ENCODE assay signal across 8 mouse cellular contexts in the genomic region with DNA sequence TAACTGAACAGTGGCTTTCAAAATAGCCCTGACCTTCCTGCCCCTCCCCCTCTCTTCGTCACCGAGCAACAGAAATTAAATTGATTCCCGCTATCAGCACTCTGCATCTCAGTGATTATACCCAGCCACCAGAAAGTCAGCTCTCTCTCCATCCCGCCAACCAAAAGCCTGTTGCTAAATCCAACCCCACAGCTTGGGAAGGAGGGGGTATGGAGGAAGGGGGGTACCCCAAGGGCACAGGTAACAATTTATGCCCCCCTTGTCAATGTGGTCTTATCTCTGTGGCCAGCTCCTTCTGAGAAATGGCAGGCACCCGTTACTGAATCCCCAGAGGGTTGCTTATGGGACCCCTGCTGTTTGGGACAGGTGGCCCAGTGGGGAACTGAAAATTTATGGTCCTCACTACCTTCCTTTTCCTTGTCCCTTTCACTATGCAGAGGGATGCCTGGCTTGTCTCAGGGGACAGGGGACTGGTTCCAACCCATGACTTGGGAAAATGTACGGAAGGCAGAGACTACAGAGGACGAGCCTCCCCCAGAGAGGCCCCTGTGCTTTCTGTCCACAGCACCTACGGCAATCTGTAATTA.
DNase-seq lines count a peak whose midpoint lies in the region; TF ChIP-seq lines count a peak whose summit lies in the region.

No protein-coding gene starts in this region.

- 17% methylated on average over 8 of the region's 8 CpGs for WGBS in heart, embryonic 10.5 days
- WGBS in hindbrain, embryonic 10.5 days = 53% methylated on average over 8 of the region's 8 CpGs
- WGBS in midbrain, embryonic 10.5 days = 74% methylated on average over 8 of the region's 8 CpGs

- no peak for TF ChIP-seq POLR2A in ES-Bruce4 (IDR thresholded peaks at IDR 0.05; ENCODE audit: insufficient read depth, low read length)

- peaks cover 98% of the 10 kb centered on the region for H3K4me1 ChIP-seq in heart, embryonic 10.5 days
- peaks cover 17% of the 10 kb centered on the region for H3K4me1 ChIP-seq in ES-Bruce4 (ENCODE audit: control insufficient read depth, insufficient read depth, low read length)
- peaks cover 99% of the 10 kb centered on the region for H3K4me1 ChIP-seq in hindbrain, embryonic 10.5 days (replicated peaks)
- H3K4me1 ChIP-seq in midbrain, embryonic 10.5 days = peaks cover 98% of the 10 kb centered on the region

- H3K4me3 ChIP-seq in heart, embryonic 10.5 days = no peak overlapping the region
- H3K4me3 ChIP-seq in ES-Bruce4 (ENCODE audit: low read depth, low read length) = no peak overlapping the region
- no peak overlapping the region for H3K4me3 ChIP-seq in hindbrain, embryonic 10.5 days
- H3K4me3 ChIP-seq in midbrain, embryonic 10.5 days = no peak overlapping the region

- no peak for TF ChIP-seq EP300 in ES-Bruce4 (IDR thresholded peaks at IDR 0.05; ENCODE audit: insufficient read depth, low read depth, low read length)

- H3K27me3 ChIP-seq in heart, embryonic 10.5 days (ENCODE audit: insufficient read depth, poor library complexity, severe bottlenecking) = no peaks in the 10 kb centered on the region
- no peaks in the 10 kb centered on the region for H3K27me3 ChIP-seq in ES-Bruce4 (ENCODE audit: control insufficient read depth, insufficient read depth, low read length, poor library complexity, severe bottlenecking)
- no peaks in the 10 kb centered on the region for H3K27me3 ChIP-seq in hindbrain, embryonic 10.5 days (ENCODE audit: insufficient read depth, poor library complexity, severe bottlenecking)
- no peaks in the 10 kb centered on the region for H3K27me3 ChIP-seq in midbrain, embryonic 10.5 days (ENCODE audit: low read depth, poor library complexity, severe bottlenecking)

- H3K9ac ChIP-seq in ES-Bruce4 (ENCODE audit: low read depth, poor library complexity, severe bottlenecking) = no peak overlapping the region

- H3K27ac ChIP-seq in heart, embryonic 10.5 days = peak overlapping the region; percentile 85
- peak overlapping the region; percentile 8; the same call in 1 of the 2 replicates for H3K27ac ChIP-seq in ES-Bruce4 (ENCODE audit: insufficient read depth, low read length)
- peak overlapping the region; percentile 82 for H3K27ac ChIP-seq in hindbrain, embryonic 10.5 days
- peak overlapping the region; percentile 67 for H3K27ac ChIP-seq in midbrain, embryonic 10.5 days (replicated peaks)

- no peak for TF ChIP-seq CTCF in ES-Bruce4 (IDR thresholded peaks at IDR 0.05; ENCODE audit: low read depth, low read length)

- DNase-seq in heart, embryonic 10.5 days (ENCODE audit: low spot score) = peak; percentile 82
- no peak for DNase-seq in heart, postnatal 4 days
- no peak for DNase-seq in hindbrain, embryonic 10.5 days (ENCODE audit: low spot score)
- no peak for DNase-seq in midbrain, embryonic 10.5 days (ENCODE audit: low spot score)
- DNase-seq in ovary, adult 18-20 months (ENCODE audit: low spot score) = no peak
- DNase-seq in cerebellum, adult 18-20 months = no peak
- no peak for DNase-seq in layer of hippocampus, postnatal 14 days (ENCODE audit: low spot score in 2 of 2)

- H3K36me3 ChIP-seq in heart, embryonic 10.5 days = no peaks in the 10 kb centered on the region
- no peaks in the 10 kb centered on the region for H3K36me3 ChIP-seq in ES-Bruce4 (ENCODE audit: control insufficient read depth, insufficient read depth, low read length, poor library complexity, severe bottlenecking)
- H3K36me3 ChIP-seq in hindbrain, embryonic 10.5 days = no peaks in the 10 kb centered on the region
- H3K36me3 ChIP-seq in midbrain, embryonic 10.5 days = no peaks in the 10 kb centered on the region

- no peaks in the 10 kb centered on the region for H3K9me3 ChIP-seq in heart, embryonic 10.5 days
- no peaks in the 10 kb centered on the region for H3K9me3 ChIP-seq in ES-Bruce4 (replicated peaks; ENCODE audit: control insufficient read depth, insufficient read depth, low read length, poor library complexity, severe bottlenecking)
- H3K9me3 ChIP-seq in hindbrain, embryonic 10.5 days = no peaks in the 10 kb centered on the region
- H3K9me3 ChIP-seq in midbrain, embryonic 10.5 days (replicated peaks) = no peaks in the 10 kb centered on the region

Comparison
In these comparisons a context has a peak if more than half of its experiments do, and no peak if none do; other contexts are left out.
1. H3K27ac ChIP-seq: peak in every context shown above with its lines; median percentile 85 in heart, embryonic 10.5 days; 82 in hindbrain, embryonic 10.5 days; 67 in midbrain, embryonic 10.5 days; 8 in ES-Bruce4.